Mouse (Mus musculus) adrenal gland (tissue): ENCODE measurements at regions not wholly inside any gene's neighbourhood (a gene's known extent, or its start where the extent isn't known, plus 50 kb on each side); places are given as distances from the start of the nearest gene placed in this dataset.
"Not testable (repeated sequence)": the region's sequence is repeated elsewhere in the genome, so short reads cannot be mapped to it uniquely, and the experiment has no call there.

Experiments
- intact Hi-C: fragments of 180-260 bp; cut with DNase I; formaldehyde crosslinking; loops from one replicate; pipeline ENCODE4 v1.15.1; 2025

GRCm38 (mm10) chr6:14632837-14633236, 122.2 kb downstream of the Ppp1r3a start:
- intact Hi-C loops = no loop called here

- intact Hi-C loops = no loop called here
These were observed 123.2 kb downstream of the Ppp1r3a start for GRCm38 (mm10) chr6:14631719-14632445.

- intact Hi-C loops = no loop called here
These were observed 138.4 kb downstream of the Ppp1r3a start for GRCm38 (mm10) chr6:14616629-14617028.

GRCm38 (mm10) chr6:14608076-14608475, 147.0 kb downstream of the Ppp1r3a start:
- intact Hi-C loops = no loop called here

- intact Hi-C loops = no loop called here
These were observed 154.4 kb downstream of the Ppp1r3a start for GRCm38 (mm10) chr6:14600543-14601249.

GRCm38 (mm10) chr6:14596880-14597466, 158.1 kb downstream of the Ppp1r3a start:
- intact Hi-C loops = no loop called here

- intact Hi-C loops = no loop called here
These were observed 169.2 kb downstream of the Ppp1r3a start for GRCm38 (mm10) chr6:14585827-14586226.

- intact Hi-C loops = no loop called here
These were observed 171.2 kb downstream of the Ppp1r3a start for GRCm38 (mm10) chr6:14583829-14584228.

- intact Hi-C loops = no loop called here
These were observed 180.5 kb downstream of the Ppp1r3a start for GRCm38 (mm10) chr6:14574607-14575006.

GRCm38 (mm10) chr6:14573001-14573400, 182.1 kb downstream of the Ppp1r3a start:
- intact Hi-C loops = no loop called here

- intact Hi-C loops = no loop called here
These were observed 214.7 kb downstream of the Ppp1r3a start for GRCm38 (mm10) chr6:14540333-14540732.

GRCm38 (mm10) chr6:14529096-14529495, 226.0 kb downstream of the Ppp1r3a start:
- intact Hi-C loops = no loop called here

- intact Hi-C loops = no loop called here
These were observed 226.5 kb downstream of the Ppp1r3a start for GRCm38 (mm10) chr6:14528564-14528963.

GRCm38 (mm10) chr6:14522742-14523141, 232.3 kb downstream of the Ppp1r3a start:
- intact Hi-C loops = no loop called here

- intact Hi-C loops = no loop called here
These were observed 233.8 kb downstream of the Ppp1r3a start for GRCm38 (mm10) chr6:14521321-14521720.

GRCm38 (mm10) chr6:14504171-14504570, 250.9 kb downstream of the Ppp1r3a start:
- intact Hi-C loops = loop anchor here (5.0 to 10.0 kb wide), 3 partner anchors 299 to 1219 kb away; no protein-coding TSS in a partner anchor

GRCm38 (mm10) chr6:14500663-14501062, 254.4 kb downstream of the Ppp1r3a start:
- intact Hi-C loops = loop anchor here (5.0 to 10.0 kb wide), 3 partner anchors 296 to 1216 kb away; no protein-coding TSS in a partner anchor

GRCm38 (mm10) chr6:14499882-14500281, 255.2 kb downstream of the Ppp1r3a start:
- intact Hi-C loops = loop anchor here (5.0 to 10.0 kb wide), 3 partner anchors 295 to 1215 kb away; no protein-coding TSS in a partner anchor

- intact Hi-C loops = not testable (repeated sequence)
These were observed 268.4 kb downstream of the Ppp1r3a start for GRCm38 (mm10) chr6:14486642-14487041.

- intact Hi-C loops = no loop called here
These were observed 298.7 kb downstream of the Ppp1r3a start for GRCm38 (mm10) chr6:14456394-14456793.

- intact Hi-C loops = not testable (repeated sequence)
These were observed 301.8 kb downstream of the Ppp1r3a start for GRCm38 (mm10) chr6:14453321-14453720.

GRCm38 (mm10) chr6:14431751-14432150, 323.3 kb downstream of the Ppp1r3a start:
- intact Hi-C loops = no loop called here
